Mouse (Mus musculus): ENCODE data around the gene Inca1.

DNA sequence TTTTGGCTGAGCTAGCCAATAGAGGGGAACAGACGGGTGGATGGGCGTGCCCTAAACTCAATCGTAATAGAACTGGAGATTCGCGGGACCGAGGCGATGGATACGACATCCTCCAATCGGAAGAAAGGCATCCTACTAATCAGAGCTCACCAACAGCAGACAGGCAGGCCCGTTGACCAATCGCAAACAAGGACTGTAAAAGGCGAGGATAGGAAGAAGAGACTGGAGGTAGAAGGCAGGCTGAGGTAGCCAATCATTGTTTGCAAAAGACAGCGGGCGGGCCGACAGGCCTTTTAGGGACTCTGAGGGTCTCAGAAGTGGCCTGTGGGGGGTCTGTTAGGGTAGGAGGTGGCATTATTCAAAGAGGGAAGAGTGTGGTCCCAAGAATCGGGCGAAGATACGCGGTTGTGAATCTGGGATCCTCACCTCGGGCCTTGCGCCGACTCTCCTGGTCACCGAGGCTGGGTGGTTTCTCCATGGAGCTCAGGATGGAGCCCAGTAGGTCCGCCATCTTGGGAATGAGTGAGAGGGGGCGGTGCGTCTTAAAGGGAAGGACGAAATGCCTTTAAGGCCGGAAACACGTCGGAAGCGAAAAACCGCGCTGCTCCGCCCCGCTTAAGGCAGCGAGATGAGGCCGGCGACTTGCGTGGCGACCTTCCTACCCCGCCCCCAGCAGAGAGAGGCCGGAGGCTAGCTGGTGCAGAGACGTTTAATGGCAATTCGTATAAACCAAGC lies 31.0 kb downstream of the Inca1 start, which contains the start of gene Spag7:
- TF ChIP-seq POLR2A (IDR thresholded peaks at IDR 0.05; ENCODE audit: low read depth, low read length), result peak; percentile 68
- no peak for TF ChIP-seq CTCF (IDR thresholded peaks at IDR 0.05; ENCODE audit: borderline replicate concordance, insufficient read depth, low read length)
